Mouse (Mus musculus): ENCODE data around the gene Frat2. TPM values are rescaled to one million over a fixed set of nuclear protein-coding genes. Genes with fewer than 3 reads are reported as not detected.
A peak's percentile ranks its signal among the peaks of the same experiment; 100 is the strongest.
"Not testable (repeated sequence)": the region's sequence is repeated elsewhere in the genome, so short reads cannot be mapped to it uniquely, and the experiment has no call there.

Frat2 gene
- polyA plus RNA-seq, 1 experiment from 2014 or later: 7.2 TPM

DNA sequence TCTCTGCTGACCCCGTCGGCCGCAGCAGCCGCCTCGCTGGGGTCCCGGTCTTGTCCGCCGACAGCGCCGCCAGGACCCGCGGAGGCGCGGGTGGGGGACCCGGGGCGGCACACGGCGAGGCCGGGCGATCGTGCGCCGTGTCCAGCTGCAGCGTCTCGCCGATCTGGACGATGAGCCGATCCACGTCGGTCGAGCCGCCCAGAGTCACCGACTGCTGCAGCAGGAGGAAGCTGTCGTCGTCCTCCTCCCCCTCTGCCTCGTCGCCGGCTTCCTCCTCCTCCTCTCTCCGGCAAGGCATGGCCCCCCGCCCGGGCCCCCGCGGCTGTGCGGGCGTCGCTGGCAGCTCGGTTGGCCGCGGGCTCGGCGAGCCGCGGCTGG lies 329 bp downstream of the Frat2 start:
- H3K9ac ChIP-seq (ENCODE audit: low read length): peak overlapping the region; percentile 77
- under 1% methylated on average over 53 of the region's 53 CpGs for WGBS
- DNase-seq (ENCODE audit: low spot score, missing footprints): peak; percentile 91
- H3K4me1 ChIP-seq (ENCODE audit: control insufficient read depth, insufficient read depth, low read length): peaks cover 26% of the 10 kb centered on the region
- H3K27me3 ChIP-seq (ENCODE audit: control insufficient read depth, insufficient read depth, low read length); H3K36me3 ChIP-seq (ENCODE audit: control insufficient read depth, insufficient read depth, low read length); H3K9me3 ChIP-seq (ENCODE audit: control insufficient read depth, low read length): not testable (repeated sequence)
- H3K4me2 ChIP-seq: peak overlapping the region; percentile 98
- peak overlapping the region; percentile 87 for H3K27ac ChIP-seq (ENCODE audit: low read depth, low read length)
- peak overlapping the region; percentile 80 for H3K4me3 ChIP-seq (ENCODE audit: low read depth, low read length)
- peak; percentile 58 for ATAC-seq (ENCODE audit: low FRiP score)

DNA sequence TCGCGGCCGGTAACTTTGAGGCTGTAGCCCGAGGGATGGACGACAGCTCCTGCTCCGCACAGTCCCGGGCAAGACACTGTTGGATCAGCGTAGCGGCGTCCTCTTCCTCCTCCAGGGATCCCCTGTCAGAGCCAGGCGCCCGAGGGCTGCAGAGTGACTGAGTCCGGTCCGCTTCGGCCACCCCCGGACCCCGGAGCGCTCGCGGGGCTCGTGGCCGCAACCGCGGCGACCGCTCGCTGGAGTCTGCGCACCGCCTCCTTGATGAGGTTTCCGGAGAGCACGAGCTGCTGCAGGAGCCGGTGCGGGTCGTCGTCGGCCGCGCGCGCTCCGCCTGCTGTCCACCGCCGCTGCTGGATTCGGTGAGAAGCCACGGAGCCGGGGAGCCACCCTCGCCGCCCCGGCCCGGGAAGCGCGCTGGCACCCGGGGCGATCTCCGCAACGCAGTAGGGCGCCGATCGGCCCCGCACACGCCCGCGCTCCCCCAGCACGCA lies 796 bp downstream of the Frat2 start:
- DNase-seq (ENCODE audit: low spot score, missing footprints) (peak; percentile 96), ATAC-seq (ENCODE audit: low FRiP score) (peak; percentile 8; the same call in 1 of the 2 replicates)
- peak overlapping the region; percentile 98 for H3K4me2 ChIP-seq
- H3K4me1 ChIP-seq (ENCODE audit: control insufficient read depth, insufficient read depth, low read length): peaks cover 26% of the 10 kb centered on the region
- H3K9me3 ChIP-seq (ENCODE audit: control insufficient read depth, low read length): no peaks in the 10 kb centered on the region
- H3K27me3 ChIP-seq (ENCODE audit: control insufficient read depth, insufficient read depth, low read length): no peaks in the 10 kb centered on the region; the same call in 1 of the 2 replicates
- H3K36me3 ChIP-seq (ENCODE audit: control insufficient read depth, insufficient read depth, low read length): no peaks in the 10 kb centered on the region
- peak overlapping the region; percentile 80 for H3K4me3 ChIP-seq (ENCODE audit: low read depth, low read length)
- peak overlapping the region; percentile 87 for H3K27ac ChIP-seq (ENCODE audit: low read depth, low read length)
- H3K9ac ChIP-seq (ENCODE audit: low read length): peak overlapping the region; percentile 77
- WGBS: under 1% methylated on average over 59 of the region's 64 CpGs

DNA sequence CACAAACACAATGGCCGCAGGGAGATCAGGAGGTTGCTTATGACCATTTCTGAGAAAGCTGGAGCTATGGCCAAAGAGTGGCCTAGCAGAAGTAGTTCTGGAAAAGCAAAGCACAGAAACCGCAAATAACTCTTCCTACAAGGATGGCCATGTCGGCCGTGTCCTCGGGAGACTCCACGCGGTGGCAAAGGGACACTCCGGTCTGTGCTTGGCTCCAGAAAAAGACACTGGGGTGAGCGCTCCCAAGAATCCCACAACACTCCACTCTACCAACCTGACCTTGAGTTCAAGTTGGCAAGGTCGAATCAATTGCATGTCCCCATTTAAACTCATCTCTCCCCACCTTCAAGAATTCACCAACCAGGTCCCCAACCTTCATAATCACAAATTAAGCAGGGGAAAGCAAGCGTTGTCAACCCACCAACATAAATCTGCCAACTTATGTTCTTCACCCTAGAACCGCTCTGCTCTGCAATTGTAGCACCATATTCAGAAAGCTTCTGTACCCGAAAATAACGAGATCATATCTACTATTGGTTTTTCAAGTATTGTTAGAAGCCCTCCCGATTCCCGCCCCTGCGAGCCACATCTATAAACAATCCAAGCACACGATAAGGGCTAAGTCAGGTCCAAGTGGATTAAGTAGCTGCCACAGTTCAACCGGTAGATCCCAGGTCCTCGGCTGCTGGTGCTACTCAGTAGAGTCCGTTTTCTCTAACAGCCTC lies 1.4 kb downstream of the Frat2 start:
- DNase-seq (ENCODE audit: low spot score, missing footprints) (peak; percentile 90), ATAC-seq (ENCODE audit: low FRiP score) (no peak)
- Histone ChIP-seq H3K27me3 (ENCODE audit: control insufficient read depth, insufficient read depth, low read length) (no peaks in the 10 kb centered on the region; the same call in 1 of the 2 replicates), H3K9ac (ENCODE audit: low read length) (peak overlapping the region; percentile 77), H3K4me2 (peak overlapping the region; percentile 98), H3K4me1 (ENCODE audit: control insufficient read depth, insufficient read depth, low read length) (peaks cover 26% of the 10 kb centered on the region), H3K36me3 (ENCODE audit: control insufficient read depth, insufficient read depth, low read length) (no peaks in the 10 kb centered on the region), H3K27ac (ENCODE audit: low read depth, low read length) (peak overlapping the region; percentile 87; the same call in 1 of the 2 replicates), H3K9me3 (ENCODE audit: control insufficient read depth, low read length) (no peaks in the 10 kb centered on the region), H3K4me3 (ENCODE audit: low read depth, low read length) (peak overlapping the region; percentile 80)
- WGBS: 16% methylated on average over 21 of the region's 21 CpGs

DNA sequence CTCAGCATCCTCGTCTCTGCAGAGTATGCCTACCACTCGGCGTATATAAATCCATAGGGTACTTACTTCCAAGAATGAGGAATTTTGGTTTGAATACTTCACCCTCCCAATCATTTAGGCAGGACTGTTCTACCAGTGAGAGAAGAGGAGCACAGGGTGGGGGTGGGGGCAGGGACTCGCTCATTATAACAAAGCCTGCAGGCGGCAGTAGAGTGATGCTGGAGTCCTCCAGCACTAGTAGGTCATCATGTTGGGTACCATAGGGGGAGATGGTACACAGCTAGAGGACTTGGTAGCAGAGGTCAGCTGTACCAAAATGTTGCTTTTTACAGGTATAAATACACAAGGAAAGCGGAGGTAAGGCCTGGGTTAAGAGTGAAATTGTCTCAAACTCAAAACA lies 3.6 kb downstream of the Frat2 start:
- Histone ChIP-seq H3K27ac (ENCODE audit: low read depth, low read length) (no peak overlapping the region), H3K4me1 (ENCODE audit: control insufficient read depth, insufficient read depth, low read length) (peaks cover 12% of the 10 kb centered on the region), H3K9ac (ENCODE audit: low read length) (no peak overlapping the region), H3K4me3 (ENCODE audit: low read depth, low read length) (no peak overlapping the region), H3K4me2 (no peak overlapping the region), H3K27me3 (ENCODE audit: control insufficient read depth, insufficient read depth, low read length) (no peaks in the 10 kb centered on the region; the same call in 1 of the 2 replicates), H3K9me3 (ENCODE audit: control insufficient read depth, low read length) (no peaks in the 10 kb centered on the region), H3K36me3 (ENCODE audit: control insufficient read depth, insufficient read depth, low read length) (no peaks in the 10 kb centered on the region)
- WGBS: 82% methylated on average over 6 of the region's 6 CpGs
- no peak for DNase-seq (ENCODE audit: low spot score, missing footprints)
- ATAC-seq (ENCODE audit: low FRiP score): no peak

DNA sequence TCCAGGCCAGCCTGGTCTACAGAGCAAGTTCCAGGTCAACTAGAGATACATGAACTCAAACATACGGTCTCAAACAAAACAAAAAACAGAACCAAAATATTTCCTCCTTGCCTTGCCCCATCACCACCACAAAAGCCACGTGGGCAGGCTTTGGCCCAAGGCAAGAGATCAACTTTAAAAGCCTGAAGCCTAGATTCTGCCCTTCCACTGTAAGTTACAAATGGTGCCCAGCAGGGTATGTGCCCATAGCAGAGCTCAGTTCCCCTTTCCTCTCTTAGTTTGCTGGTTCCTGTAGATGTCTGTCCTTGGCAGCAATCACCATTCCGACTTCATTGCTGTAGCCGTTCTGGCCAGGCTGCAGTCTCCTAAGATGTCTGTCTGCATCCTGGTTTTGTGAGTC lies 5.2 kb downstream of the Frat2 start:
- ATAC-seq (ENCODE audit: low FRiP score) (no peak), DNase-seq (ENCODE audit: low spot score, missing footprints) (peak; percentile 28)
- Histone ChIP-seq H3K9me3 (ENCODE audit: control insufficient read depth, low read length) (no peaks in the 10 kb centered on the region), H3K9ac (ENCODE audit: low read length) (no peak overlapping the region), H3K36me3 (ENCODE audit: control insufficient read depth, insufficient read depth, low read length) (no peaks in the 10 kb centered on the region), H3K4me2 (no peak overlapping the region), H3K4me1 (ENCODE audit: control insufficient read depth, insufficient read depth, low read length) (peaks cover 12% of the 10 kb centered on the region), H3K27me3 (ENCODE audit: control insufficient read depth, insufficient read depth, low read length) (no peaks in the 10 kb centered on the region; the same call in 1 of the 2 replicates), H3K27ac (ENCODE audit: low read depth, low read length) (no peak overlapping the region), H3K4me3 (ENCODE audit: low read depth, low read length) (no peak overlapping the region)
- WGBS: 89% methylated on average over 4 of the region's 4 CpGs

DNA sequence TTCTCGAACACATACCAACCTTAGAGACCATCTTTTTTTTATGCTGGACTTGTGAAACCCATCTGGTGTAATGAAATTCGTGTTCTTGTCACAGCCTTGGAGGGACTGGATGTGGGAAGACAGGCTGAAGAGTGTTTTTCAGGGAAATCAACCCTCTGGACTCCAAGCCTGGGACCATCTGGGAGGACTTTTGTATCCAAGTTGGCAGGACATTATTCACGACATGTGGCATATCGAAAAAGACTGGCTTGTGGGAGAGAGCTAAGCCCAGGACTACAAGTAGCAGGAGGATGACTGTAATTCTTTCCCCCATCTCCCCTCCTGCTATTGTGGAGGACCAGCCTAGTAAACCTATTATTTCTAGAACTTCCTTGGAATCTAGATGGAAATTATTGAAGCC lies 5.7 kb downstream of the Frat2 start:
- Histone ChIP-seq H3K27ac (ENCODE audit: low read depth, low read length) (no peak overlapping the region), H3K9me3 (ENCODE audit: control insufficient read depth, low read length) (no peaks in the 10 kb centered on the region), H3K9ac (ENCODE audit: low read length) (no peak overlapping the region), H3K4me1 (ENCODE audit: control insufficient read depth, insufficient read depth, low read length) (peaks cover 12% of the 10 kb centered on the region), H3K27me3 (ENCODE audit: control insufficient read depth, insufficient read depth, low read length) (no peaks in the 10 kb centered on the region; the same call in 1 of the 2 replicates), H3K4me3 (ENCODE audit: low read depth, low read length) (no peak overlapping the region), H3K4me2 (no peak overlapping the region), H3K36me3 (ENCODE audit: control insufficient read depth, insufficient read depth, low read length) (no peaks in the 10 kb centered on the region)
- peak; percentile 85 for DNase-seq (ENCODE audit: low spot score, missing footprints)
- WGBS: 85% methylated on average over 4 of the region's 4 CpGs
- ATAC-seq (ENCODE audit: low FRiP score): no peak

DNA sequence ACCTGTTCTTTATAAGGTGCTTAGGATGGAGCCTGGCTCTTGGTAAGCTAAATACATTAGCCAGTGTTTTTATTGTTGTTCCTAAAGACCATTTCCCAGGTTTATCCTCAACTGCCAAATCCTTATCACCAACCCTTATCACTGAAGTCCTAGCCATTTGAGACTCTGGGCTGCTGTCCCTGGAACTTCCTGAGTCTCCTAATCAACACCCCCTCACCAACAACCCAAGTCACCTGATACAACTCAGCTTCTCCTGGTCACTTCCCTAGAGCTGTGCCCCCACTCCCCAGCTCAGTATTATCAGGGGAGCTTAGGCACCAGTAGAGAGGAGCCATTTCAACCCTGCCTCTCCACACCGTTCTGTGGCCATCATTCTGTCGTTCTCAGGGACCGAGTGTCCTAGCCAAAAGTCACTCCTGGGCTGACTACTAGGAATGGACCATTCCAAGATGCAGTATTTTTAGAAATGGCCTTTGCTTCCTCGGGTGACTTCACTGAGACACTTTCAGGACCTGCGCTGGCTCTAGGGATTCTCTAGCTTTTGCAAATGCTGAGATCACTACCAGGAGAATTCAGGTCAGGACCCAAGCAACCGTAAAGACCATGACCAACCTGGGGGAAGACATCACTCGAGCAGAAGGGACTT lies 6.7 kb downstream of the Frat2 start:
- DNase-seq (ENCODE audit: low spot score, missing footprints) (no peak), ATAC-seq (ENCODE audit: low FRiP score) (no peak)
- H3K27ac ChIP-seq (ENCODE audit: low read depth, low read length): no peak overlapping the region
- peaks cover 5% of the 10 kb centered on the region for H3K4me1 ChIP-seq (ENCODE audit: control insufficient read depth, insufficient read depth, low read length)
- WGBS: 85% methylated on average over 7 of the region's 7 CpGs
- H3K4me2 ChIP-seq: no peak overlapping the region
- H3K9ac ChIP-seq (ENCODE audit: low read length): no peak overlapping the region
- no peaks in the 10 kb centered on the region; the same call in 1 of the 2 replicates for H3K27me3 ChIP-seq (ENCODE audit: control insufficient read depth, insufficient read depth, low read length)
- H3K9me3 ChIP-seq (ENCODE audit: control insufficient read depth, low read length): no peaks in the 10 kb centered on the region
- no peaks in the 10 kb centered on the region for H3K36me3 ChIP-seq (ENCODE audit: control insufficient read depth, insufficient read depth, low read length)
- no peak overlapping the region for H3K4me3 ChIP-seq (ENCODE audit: low read depth, low read length)

DNA sequence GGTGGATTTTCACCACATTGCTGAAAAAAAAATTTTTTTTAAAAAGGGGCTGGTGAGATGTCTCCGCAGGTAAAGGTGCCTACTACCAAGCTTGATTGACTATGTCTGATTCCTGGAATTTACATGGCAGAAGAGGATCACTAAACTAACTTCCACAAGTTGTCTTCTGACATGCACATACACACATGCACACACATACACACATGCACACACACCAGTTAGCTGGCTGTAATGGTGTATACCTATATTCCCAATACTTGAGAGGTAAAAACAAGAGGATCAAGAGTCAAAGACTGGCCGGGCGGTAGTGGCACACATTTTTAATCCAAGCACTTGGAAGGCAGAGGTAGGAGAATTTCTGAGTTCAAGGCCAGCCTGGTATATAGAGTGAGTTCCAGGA lies 8.2 kb downstream of the Frat2 start:
- Histone ChIP-seq H3K27ac (ENCODE audit: low read depth, low read length) (no peak overlapping the region), H3K9ac (ENCODE audit: low read length) (no peak overlapping the region), H3K36me3 (ENCODE audit: control insufficient read depth, insufficient read depth, low read length) (no peaks in the 10 kb centered on the region), H3K4me1 (ENCODE audit: control insufficient read depth, insufficient read depth, low read length) (peaks cover 7% of the 10 kb centered on the region; the same call in 1 of the 2 replicates), H3K4me3 (ENCODE audit: low read depth, low read length) (no peak overlapping the region), H3K9me3 (ENCODE audit: control insufficient read depth, low read length) (no peaks in the 10 kb centered on the region), H3K4me2 (no peak overlapping the region), H3K27me3 (ENCODE audit: control insufficient read depth, insufficient read depth, low read length) (no peaks in the 10 kb centered on the region)
- DNase-seq (ENCODE audit: low spot score, missing footprints) (peak; percentile 53), ATAC-seq (ENCODE audit: low FRiP score) (no peak)
- WGBS: 97% methylated on average over 3 of the region's 3 CpGs

DNA sequence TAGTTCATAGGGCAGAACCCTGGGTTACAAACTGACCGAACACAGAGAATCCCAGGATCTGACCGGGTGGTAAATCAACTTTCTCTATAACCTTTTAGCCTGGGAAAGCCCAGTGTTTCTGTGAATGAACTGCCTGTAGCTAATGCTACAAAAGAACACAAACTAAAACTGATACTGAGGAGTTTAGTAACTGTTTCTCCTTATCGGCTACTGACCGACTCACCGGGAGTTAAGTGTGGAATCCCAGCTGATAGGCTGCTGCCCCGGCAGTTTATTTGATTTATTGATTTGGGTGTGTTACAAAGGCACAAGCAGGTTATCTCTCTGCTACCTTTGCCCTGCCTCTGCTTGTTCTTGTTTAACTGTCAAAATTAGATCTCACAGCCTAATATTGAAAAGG lies 9.1 kb downstream of the Frat2 start:
- Histone ChIP-seq H3K4me1 (ENCODE audit: control insufficient read depth, insufficient read depth, low read length) (peaks cover 7% of the 10 kb centered on the region; the same call in 1 of the 2 replicates), H3K27me3 (ENCODE audit: control insufficient read depth, insufficient read depth, low read length) (no peaks in the 10 kb centered on the region), H3K36me3 (ENCODE audit: control insufficient read depth, insufficient read depth, low read length) (no peaks in the 10 kb centered on the region), H3K4me2 (no peak overlapping the region), H3K9me3 (ENCODE audit: control insufficient read depth, low read length) (no peaks in the 10 kb centered on the region), H3K9ac (ENCODE audit: low read length) (no peak overlapping the region), H3K4me3 (ENCODE audit: low read depth, low read length) (no peak overlapping the region), H3K27ac (ENCODE audit: low read depth, low read length) (no peak overlapping the region)
- DNase-seq (ENCODE audit: low spot score, missing footprints) (peak; percentile 2), ATAC-seq (ENCODE audit: low FRiP score) (no peak)
- WGBS: 80% methylated on average over 6 of the region's 6 CpGs
